ENCODE assay signal across 32 mouse cellular contexts in genomic region chr10:128239140-128239539, GRCm38 (mm10). TPM values are rescaled to one million over a fixed set of nuclear protein-coding genes. Genes with fewer than 3 reads are reported as not detected.
A peak's percentile ranks its signal among the peaks of the same experiment; 100 is the strongest.
DNase-seq lines count a peak whose midpoint lies in the region; ATAC-seq and TF ChIP-seq lines count a peak whose summit lies in the region.
"Had no signal": no experiment of that assay in that cellular context is flagged by ENCODE, and none has a peak within 500 bp of the region (broad histone marks: within the 10 kb centered on the region; RNA-seq: fewer than 3 reads in every experiment).

No protein-coding gene starts in this region.

- no peak for DNase-seq in liver, embryonic 11.5 days (ENCODE audit: low spot score)
- DNase-seq in 416B (ENCODE audit: low read depth): peak; percentile 24
- peak; percentile 70 for DNase-seq in MEL (ENCODE audit: low read depth, low spot score)
- DNase-seq in spleen, postnatal 10 days (ENCODE audit: low spot score in 2 of 2): no peak
- DNase-seq: adrenal gland, adult 2 months; adrenal gland, postnatal 10 days; adrenal gland, postnatal 25 days; B cell, adult 2 months; cerebellum, adult 11 months; cerebellum, adult 18-20 months; cerebellum, adult 8-10 months; cerebellum, adult 9-11 months; cerebellum, postnatal 14 days; cerebellum, postnatal 36 days; forebrain, postnatal 0 days had no signal

- no peaks in the 10 kb centered on the region for H3K9me3 ChIP-seq in liver, embryonic 12.5 days (replicated peaks)
- H3K9me3 ChIP-seq in liver, embryonic 11.5 days (ENCODE audit: control insufficient read depth, low read length): no peaks in the 10 kb centered on the region
- H3K9me3 ChIP-seq in MEL (replicated peaks; ENCODE audit: insufficient read depth, low read length): no peaks in the 10 kb centered on the region
- H3K9me3 ChIP-seq in kidney, embryonic 16.5 days (ENCODE audit: low read length): no peaks in the 10 kb centered on the region
- H3K9me3 ChIP-seq: embryonic facial prominence, embryonic 10.5 days; embryonic facial prominence, embryonic 12.5 days; forebrain, embryonic 13.5 days; forebrain, embryonic 15.5 days; G1E had no signal

- peaks cover 71% of the 10 kb centered on the region for H3K36me3 ChIP-seq in liver, embryonic 12.5 days
- H3K36me3 ChIP-seq in liver, embryonic 11.5 days (ENCODE audit: control insufficient read depth, insufficient read depth, low read length): peaks cover 24% of the 10 kb centered on the region
- H3K36me3 ChIP-seq in MEL (ENCODE audit: control insufficient read depth in 1 of 2, insufficient read depth in 2 of 2, low read length in 2 of 2): peaks cover 2 to 32% of the 10 kb centered on the region in 2 experiments
- peaks cover 45% of the 10 kb centered on the region for H3K36me3 ChIP-seq in kidney, embryonic 16.5 days (ENCODE audit: insufficient read depth, low read length)

- no peak overlapping the region for H3K9ac ChIP-seq in liver, embryonic 12.5 days
- no peak overlapping the region for H3K9ac ChIP-seq in liver, embryonic 11.5 days (ENCODE audit: low read depth, low read length)
- H3K9ac ChIP-seq in MEL (ENCODE audit: control insufficient read depth, low read depth, low read length, poor library complexity, severe bottlenecking): no peak overlapping the region
- no peak overlapping the region for H3K9ac ChIP-seq in kidney, embryonic 16.5 days (replicated peaks; ENCODE audit: low read length)
- H3K9ac ChIP-seq: embryonic facial prominence, embryonic 12.5 days; forebrain, embryonic 13.5 days; forebrain, embryonic 15.5 days; forebrain, postnatal 0 days had no signal

- no peak for TF ChIP-seq CTCF in MEL (IDR thresholded peaks at IDR 0.05 in 2 of 3, conservative IDR thresholded peaks at IDR 0.05 in 1 of 3; ENCODE audit: control insufficient read depth in 1 of 3, insufficient read depth in 1 of 3, low read depth in 2 of 3, low read length in 3 of 3, poor library complexity in 1 of 3, severe bottlenecking in 1 of 3)

- H3K4me2 ChIP-seq in liver, embryonic 12.5 days: no peak overlapping the region
- H3K4me2 ChIP-seq in liver, embryonic 11.5 days: no peak overlapping the region
- no peak overlapping the region for H3K4me2 ChIP-seq in kidney, embryonic 16.5 days (replicated peaks; ENCODE audit: low read depth, low read length)
- H3K4me2 ChIP-seq: embryonic facial prominence, embryonic 12.5 days; forebrain, embryonic 13.5 days; forebrain, embryonic 15.5 days had no signal

- TF ChIP-seq POLR2A in MEL (IDR thresholded peaks at IDR 0.05; ENCODE audit: control insufficient read depth in 1 of 2, insufficient read depth in 1 of 2, low read depth in 1 of 2, low read length in 2 of 2, poor library complexity in 1 of 2): no peak

- peak overlapping the region; percentile 22; the same call in 1 of the 2 replicates for H3K27ac ChIP-seq in liver, embryonic 12.5 days
- H3K27ac ChIP-seq in liver, embryonic 11.5 days (ENCODE audit: low read depth, low read length): no peak overlapping the region
- 0 out of 2 replicates have a peak overlapping the region, but pooled peaks have one; percentile 14 for H3K27ac ChIP-seq in MEL (ENCODE audit: control insufficient read depth, low read depth, low read length)
- H3K27ac ChIP-seq in kidney, embryonic 16.5 days (ENCODE audit: low read length): no peak overlapping the region
- H3K27ac ChIP-seq: embryonic facial prominence, embryonic 10.5 days; embryonic facial prominence, embryonic 12.5 days; forebrain, embryonic 13.5 days; forebrain, embryonic 15.5 days had no signal

- peak; percentile 56 to 60; a peak in 3 of 4 replicates for TF ChIP-seq EP300 in MEL (IDR thresholded peaks at IDR 0.05; ENCODE audit: low read depth in 1 of 2, low read length in 2 of 2)

- no peak for TF ChIP-seq RAD21 in MEL (IDR thresholded peaks at IDR 0.05; ENCODE audit: low read depth, low read length)

- ATAC-seq in liver, embryonic 12.5 days: no peak
- no peak for ATAC-seq in liver, embryonic 11.5 days (replicated peaks; ENCODE audit: low FRiP score)
- ATAC-seq in common myeloid progenitor, adult 5-6 weeks (replicated peaks; ENCODE audit: low read depth, poor library complexity, severe bottlenecking): peak; percentile 24; the same call in 1 of the 2 replicates
- ATAC-seq in kidney, embryonic 16.5 days (ENCODE audit: low FRiP score, low TSS enrichment): no peak
- ATAC-seq: activated CD4-positive, CD25-positive, alpha-beta regulatory T cell, adult 4 months; CD4-positive, CD25-positive, alpha-beta regulatory T cell, adult 4 months; forebrain, embryonic 13.5 days; forebrain, embryonic 15.5 days; forebrain, postnatal 0 days; Patski had no signal

- no peak overlapping the region for H3K4me3 ChIP-seq in liver, embryonic 12.5 days
- H3K4me3 ChIP-seq in liver, embryonic 11.5 days (ENCODE audit: low read depth, low read length): no peak overlapping the region
- no peak overlapping the region for H3K4me3 ChIP-seq in MEL (ENCODE audit: control insufficient read depth in 1 of 2, insufficient read depth in 1 of 2, low read depth in 2 of 2, low read length in 2 of 2)
- no peak overlapping the region for H3K4me3 ChIP-seq in kidney, embryonic 16.5 days (ENCODE audit: low read length)
- H3K4me3 ChIP-seq: embryonic facial prominence, embryonic 10.5 days; embryonic facial prominence, embryonic 12.5 days; forebrain, embryonic 13.5 days; forebrain, embryonic 15.5 days had no signal

- H3K27me3 ChIP-seq in liver, embryonic 12.5 days (replicated peaks): no peaks in the 10 kb centered on the region
- H3K27me3 ChIP-seq in liver, embryonic 11.5 days (replicated peaks; ENCODE audit: control insufficient read depth, insufficient read depth, low read length): no peaks in the 10 kb centered on the region
- H3K27me3 ChIP-seq in MEL (ENCODE audit: control insufficient read depth in 1 of 2, insufficient read depth in 2 of 2, low read length in 2 of 2): no peaks in the 10 kb centered on the region
- H3K27me3 ChIP-seq in kidney, embryonic 16.5 days (ENCODE audit: insufficient read depth, low read length): no peaks in the 10 kb centered on the region
- H3K27me3 ChIP-seq: CH12.LX; embryonic facial prominence, embryonic 12.5 days; forebrain, embryonic 13.5 days; forebrain, embryonic 15.5 days; Patski had no signal

- peaks cover 6% of the 10 kb centered on the region; the same call in 1 of the 2 replicates for H3K79me2 ChIP-seq in MEL (ENCODE audit: control insufficient read depth, insufficient read depth, low read length, poor library complexity)

- H3K4me1 ChIP-seq in liver, embryonic 12.5 days: peaks cover 44% of the 10 kb centered on the region
- peaks cover 16% of the 10 kb centered on the region for H3K4me1 ChIP-seq in liver, embryonic 11.5 days (replicated peaks; ENCODE audit: control insufficient read depth, insufficient read depth, low read length)
- peaks cover 22 to 30% of the 10 kb centered on the region in 2 experiments for H3K4me1 ChIP-seq in MEL (ENCODE audit: control insufficient read depth in 1 of 2, insufficient read depth in 2 of 2, low read length in 2 of 2)
- H3K4me1 ChIP-seq in kidney, embryonic 16.5 days (ENCODE audit: insufficient read depth, low read length): no peaks in the 10 kb centered on the region

- 69% methylated on average over 4 of the region's 4 CpGs for WGBS in liver, embryonic 12.5 days (ENCODE audit: insufficient replicate concordance)
- WGBS in liver, embryonic 11.5 days: 82% methylated on average over 4 of the region's 4 CpGs
- 92% methylated on average over 4 of the region's 4 CpGs for WGBS in kidney, embryonic 16.5 days

RNA-seq across cellular contexts. Expression of gene Timeless, which starts 7.3 kb away (rescaled TPM):
- polyA plus RNA-seq in liver, embryonic 12.5 days (2016; fragmentation: Nextera tagmentation; extraction: Ambion mirVana): 45.2 and 46.5 TPM in 2 replicates
- polyA plus RNA-seq in liver, embryonic 11.5 days (2014; fragmentation: Nextera tagmentation; extraction: Ambion mirVana): 67.5 and 71.2 TPM in 2 replicates
- total RNA-seq in MEL (2012; rRNA removed): 49.3 and 50.2 TPM in 2 replicates
- 100 to 1,000 TPM in 1 of 2 experiments, 10 to 100 TPM in 1; 89.8 to 627 TPM for polyA plus RNA-seq in MEL (2012; ENCODE audit: insufficient read depth in 1 of 2, insufficient read length in 2 of 2, low read depth in 1 of 2, low replicate concordance in 2 of 2, missing spikeins in 1 of 2)
- total RNA-seq in common myeloid progenitor, adult 5-6 weeks (2017): 98.6 and 102 TPM in 2 replicates
- polyA plus RNA-seq in kidney, embryonic 16.5 days (2015; fragmentation: Nextera tagmentation; extraction: Ambion mirVana): 64.5 and 68.2 TPM in 2 replicates

RNA-seq across cellular contexts. Expression of gene Mip, which starts 13.5 kb away (rescaled TPM):
- not detected in 2 replicates for polyA plus RNA-seq in liver, embryonic 12.5 days (2016; fragmentation: Nextera tagmentation; extraction: Ambion mirVana)
- 0.08 TPM in 1 of 2 replicates, not detected in the other for polyA plus RNA-seq in liver, embryonic 11.5 days (2014; fragmentation: Nextera tagmentation; extraction: Ambion mirVana)
- not detected in 2 replicates for total RNA-seq in MEL (2012; rRNA removed)
- under 1 TPM in 1 of 2 experiments, not detected in 1; 0.04 TPM for polyA plus RNA-seq in MEL (2012; ENCODE audit: insufficient read depth in 1 of 2, insufficient read length in 2 of 2, low read depth in 1 of 2, low replicate concordance in 2 of 2, missing spikeins in 1 of 2)
- total RNA-seq in common myeloid progenitor, adult 5-6 weeks (2017): 1.2 TPM in 1 of 2 replicates, not detected in the other
- polyA plus RNA-seq in kidney, embryonic 16.5 days (2015; fragmentation: Nextera tagmentation; extraction: Ambion mirVana): not detected in 2 replicates
- total RNA-seq: adrenal gland, adult 2 months; adrenal gland, postnatal 10 days; adrenal gland, postnatal 25 days; adrenal gland, postnatal 4 days; CH12.LX had no signal
- polyA plus RNA-seq: activated CD4-positive, CD25-positive, alpha-beta regulatory T cell, adult 4 months; adrenal gland, adult 2 months; CD4-positive, CD25-positive, alpha-beta regulatory T cell, adult 4 months; cortical plate, adult 2 months; embryonic facial prominence, embryonic 10.5 days; forebrain, postnatal 0 days had no signal

RNA-seq across cellular contexts. Expression of gene Apon, which starts 14.8 kb away (rescaled TPM):
- 0.31 and 0.51 TPM in 2 replicates for polyA plus RNA-seq in liver, embryonic 12.5 days (2016; fragmentation: Nextera tagmentation; extraction: Ambion mirVana)
- 0.43 and 0.92 TPM in 2 replicates for polyA plus RNA-seq in liver, embryonic 11.5 days (2014; fragmentation: Nextera tagmentation; extraction: Ambion mirVana)
- total RNA-seq in MEL (2012; rRNA removed): 0.27 and 0.46 TPM in 2 replicates
- under 1 TPM in 1 of 2 experiments, not detected in 1; 0.46 TPM for polyA plus RNA-seq in MEL (2012; ENCODE audit: insufficient read depth in 1 of 2, insufficient read length in 2 of 2, low read depth in 1 of 2, low replicate concordance in 2 of 2, missing spikeins in 1 of 2)
- 0.46 TPM in 1 of 2 replicates, not detected in the other for total RNA-seq in common myeloid progenitor, adult 5-6 weeks (2017)
- polyA plus RNA-seq in kidney, embryonic 16.5 days (2015; fragmentation: Nextera tagmentation; extraction: Ambion mirVana): 0.39 and 0.66 TPM in 2 replicates
- total RNA-seq: forebrain, postnatal 0 days had no signal
- polyA plus RNA-seq: activated CD4-positive, CD25-positive, alpha-beta regulatory T cell, adult 4 months; CD4-positive, CD25-positive, alpha-beta regulatory T cell, adult 4 months; cortical plate, adult 2 months; forebrain, postnatal 0 days; G1E had no signal

RNA-seq across cellular contexts. Expression of gene Spryd4, which starts 27.5 kb away (rescaled TPM):
- 24.1 and 25.1 TPM in 2 replicates for polyA plus RNA-seq in liver, embryonic 12.5 days (2016; fragmentation: Nextera tagmentation; extraction: Ambion mirVana)
- polyA plus RNA-seq in liver, embryonic 11.5 days (2014; fragmentation: Nextera tagmentation; extraction: Ambion mirVana): 32.4 and 37.4 TPM in 2 replicates
- total RNA-seq in MEL (2012; rRNA removed): 13.8 and 17.2 TPM in 2 replicates
- polyA plus RNA-seq in MEL (2012; ENCODE audit: insufficient read depth in 1 of 2, insufficient read length in 2 of 2, low read depth in 1 of 2, low replicate concordance in 2 of 2, missing spikeins in 1 of 2): 10 to 100 TPM in 1 of 2 experiments, not detected in 1; 19.6 TPM
- total RNA-seq in common myeloid progenitor, adult 5-6 weeks (2017): 18.1 and 24.8 TPM in 2 replicates
- polyA plus RNA-seq in kidney, embryonic 16.5 days (2015; fragmentation: Nextera tagmentation; extraction: Ambion mirVana): 34.2 and 38.6 TPM in 2 replicates

RNA-seq across cellular contexts. Expression of gene Apof, which starts 29.3 kb away (rescaled TPM):
- 27.2 and 28.2 TPM in 2 replicates for polyA plus RNA-seq in liver, embryonic 12.5 days (2016; fragmentation: Nextera tagmentation; extraction: Ambion mirVana)
- polyA plus RNA-seq in liver, embryonic 11.5 days (2014; fragmentation: Nextera tagmentation; extraction: Ambion mirVana): 25.0 and 28.0 TPM in 2 replicates
- total RNA-seq in MEL (2012; rRNA removed): not detected in 2 replicates
- polyA plus RNA-seq in MEL (2012; ENCODE audit: insufficient read depth in 1 of 2, insufficient read length in 2 of 2, low read depth in 1 of 2, low replicate concordance in 2 of 2, missing spikeins in 1 of 2): not detected
- not detected in 2 replicates for total RNA-seq in common myeloid progenitor, adult 5-6 weeks (2017)
- polyA plus RNA-seq in kidney, embryonic 16.5 days (2015; fragmentation: Nextera tagmentation; extraction: Ambion mirVana): 0.62 and 0.69 TPM in 2 replicates
- polyA plus RNA-seq: activated CD4-positive, CD25-positive, alpha-beta regulatory T cell, adult 4 months; brain, embryonic 14.5 days; CD4-positive, CD25-positive, alpha-beta regulatory T cell, adult 4 months; embryonic facial prominence, embryonic 10.5 days; embryonic facial prominence, embryonic 12.5 days; embryonic facial prominence, embryonic 14.5 days; forebrain, embryonic 11.5 days; forebrain, embryonic 13.5 days; forebrain, embryonic 15.5 days; G1E had no signal

Comparison
In these comparisons a context has a peak if more than half of its experiments do, and no peak if none do; other contexts are left out.
1. H3K27ac ChIP-seq: peak in liver, embryonic 12.5 days (single experiment) and MEL (single experiment); none in liver, embryonic 11.5 days (single experiment) and kidney, embryonic 16.5 days (single experiment).
2. DNase-seq: peak in 416B (single experiment) and MEL (single experiment); none in liver, embryonic 11.5 days (single experiment) and spleen, postnatal 10 days (0 of 2).